Mouse (Mus musculus): ENCODE measurements at regions not wholly inside any gene's neighbourhood (a gene's known extent, or its start where the extent isn't known, plus 50 kb on each side); places are given as distances from the start of the nearest gene placed in this dataset.
A peak's percentile ranks its signal among the peaks of the same experiment; 100 is the strongest.

GRCm38 (mm10) chr8:9048116-9048515, 357.8 kb upstream of the Arglu1 start:
- DNase-seq = no peak

DNA sequence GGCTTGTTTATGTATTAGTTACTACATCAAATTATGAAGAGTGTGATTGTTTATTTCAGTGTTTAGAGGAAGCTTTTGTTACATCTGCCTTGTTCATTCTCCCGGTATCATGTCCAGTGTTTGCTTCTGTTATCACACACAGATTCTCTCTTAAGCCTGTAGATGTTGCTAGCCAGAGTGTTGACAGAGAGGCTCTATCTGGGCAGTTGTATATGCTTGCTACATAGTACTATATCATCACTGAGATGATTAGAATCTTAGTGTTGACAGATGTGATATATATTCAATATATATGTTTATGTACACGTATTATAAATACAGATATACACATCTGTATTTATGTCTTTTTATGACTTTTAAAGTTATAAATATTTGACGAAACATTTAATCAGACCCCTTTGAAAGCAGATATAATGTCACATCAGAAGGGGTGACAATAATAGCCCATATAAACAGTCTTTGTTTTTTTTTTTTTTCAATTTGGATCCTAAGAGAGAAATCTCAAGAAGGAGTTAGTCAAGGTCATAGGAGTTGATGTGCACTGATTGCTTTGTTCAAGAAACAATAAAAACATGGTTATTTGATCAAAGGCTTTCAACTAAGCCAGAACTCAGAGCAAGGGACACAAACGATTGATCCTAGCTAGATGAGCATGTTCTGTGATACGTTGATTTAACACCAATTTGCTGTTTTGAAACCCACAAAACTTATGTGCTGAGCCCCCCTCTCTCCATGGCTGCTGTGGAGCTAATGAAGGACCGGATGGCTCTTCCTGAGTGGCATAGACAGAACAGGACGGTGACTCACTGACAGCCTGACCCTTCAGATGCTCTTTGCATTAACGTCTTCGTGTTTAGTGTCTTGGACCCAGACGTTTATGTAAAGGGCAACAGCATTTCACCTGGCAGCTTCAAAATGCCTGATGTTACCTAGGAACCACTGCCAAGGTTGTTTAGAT, 352.8 kb upstream of the Arglu1 start:
- DNase-seq = no peak

DNA sequence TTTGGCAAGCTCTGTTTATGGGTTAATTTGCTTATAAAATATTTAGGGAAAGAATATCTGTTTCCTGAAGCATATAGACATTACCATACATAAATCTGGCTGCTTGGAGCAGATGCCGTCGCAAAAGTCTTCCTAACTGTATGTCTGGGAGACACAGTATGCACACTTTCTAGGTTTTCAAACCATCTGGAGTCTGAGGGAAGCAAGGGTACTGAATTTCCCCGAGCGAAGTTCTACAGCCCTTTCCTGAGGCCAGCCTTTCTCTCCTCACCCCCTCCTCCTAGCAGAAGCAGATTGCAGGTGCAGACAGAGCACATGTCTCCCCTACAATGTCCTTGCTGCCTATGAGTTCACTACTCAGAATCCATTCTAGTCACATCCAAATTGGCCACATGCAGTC, 338.8 kb upstream of the Arglu1 start:
- DNase-seq = no peak

DNA sequence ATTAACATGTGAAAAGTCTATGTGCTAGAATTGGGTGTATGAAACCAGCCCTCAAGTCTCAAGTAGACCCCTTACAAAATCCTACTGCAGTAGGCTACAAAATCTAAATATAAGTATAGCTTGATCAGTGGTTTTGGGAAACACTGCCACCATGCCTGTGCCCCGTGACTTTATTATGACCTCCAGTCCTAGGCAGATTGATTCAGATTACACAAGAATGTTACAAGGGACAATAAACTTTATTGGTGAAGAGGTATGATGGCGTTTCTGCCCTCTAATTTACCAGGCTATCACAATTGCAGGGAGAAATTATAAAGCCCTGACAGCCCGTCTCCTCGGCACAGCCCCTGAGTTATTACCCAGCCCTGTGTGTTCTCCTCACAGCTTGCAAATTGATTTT, 337.4 kb upstream of the Arglu1 start:
- no peak for DNase-seq

DNA sequence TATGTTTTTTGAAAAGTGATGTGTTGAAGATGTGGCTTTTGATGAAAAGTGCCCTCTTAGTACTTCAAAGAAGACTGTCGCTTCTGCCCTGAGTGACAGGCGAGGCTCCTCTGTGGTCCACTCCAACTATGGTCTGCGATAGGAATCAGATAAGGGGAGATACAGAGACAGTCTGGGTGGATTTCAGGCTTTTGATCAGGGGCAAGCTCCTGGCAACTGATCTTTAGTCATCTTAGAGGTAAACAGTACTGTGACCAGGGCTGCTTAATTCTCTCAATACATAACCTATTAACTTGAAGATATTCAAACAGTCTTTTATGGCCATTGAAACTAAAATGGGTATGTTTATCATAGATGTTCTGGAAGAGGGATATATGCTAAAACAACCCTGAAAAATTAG, 335.6 kb upstream of the Arglu1 start:
- DNase-seq = no peak

DNA sequence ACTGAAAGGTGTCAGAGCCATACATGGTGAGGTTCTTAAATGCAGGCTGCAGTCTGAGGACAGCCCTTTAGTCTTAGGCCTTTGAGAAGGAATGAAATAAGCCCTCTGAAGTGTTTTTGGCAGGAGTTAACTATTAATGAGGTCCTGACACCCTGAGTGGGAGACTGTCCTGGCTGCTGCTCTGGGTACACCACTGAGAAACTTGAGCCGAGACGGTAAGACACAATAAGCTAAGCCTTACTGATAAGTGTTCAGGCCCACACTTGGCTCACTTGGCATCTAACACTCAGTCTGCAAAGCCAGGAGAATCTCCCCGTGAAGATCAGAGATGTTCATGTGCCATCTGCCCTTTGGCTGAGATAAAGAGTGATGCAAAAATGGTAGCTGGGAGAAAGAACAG, 335.1 kb upstream of the Arglu1 start:
- DNase-seq = no peak

DNA sequence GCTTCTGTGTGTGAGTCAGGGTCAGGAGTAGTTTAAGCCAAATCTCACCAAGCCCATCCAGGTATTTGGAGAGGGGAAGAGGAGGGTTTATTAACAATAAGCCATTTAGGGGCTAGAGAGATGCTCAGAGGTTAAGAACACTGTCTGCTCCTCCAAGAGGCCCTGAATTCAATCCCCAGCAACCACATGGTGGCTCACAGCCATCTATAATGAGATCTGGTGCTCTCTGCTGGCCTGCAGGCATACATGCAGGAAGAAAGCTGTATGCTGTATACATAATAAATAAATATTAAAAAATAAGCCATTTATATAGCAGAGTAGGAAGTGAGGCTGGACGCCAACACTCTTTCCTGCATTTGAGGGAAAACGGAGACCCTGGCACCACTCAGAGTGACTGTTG, 330.4 kb upstream of the Arglu1 start:
- DNase-seq = no peak

DNA sequence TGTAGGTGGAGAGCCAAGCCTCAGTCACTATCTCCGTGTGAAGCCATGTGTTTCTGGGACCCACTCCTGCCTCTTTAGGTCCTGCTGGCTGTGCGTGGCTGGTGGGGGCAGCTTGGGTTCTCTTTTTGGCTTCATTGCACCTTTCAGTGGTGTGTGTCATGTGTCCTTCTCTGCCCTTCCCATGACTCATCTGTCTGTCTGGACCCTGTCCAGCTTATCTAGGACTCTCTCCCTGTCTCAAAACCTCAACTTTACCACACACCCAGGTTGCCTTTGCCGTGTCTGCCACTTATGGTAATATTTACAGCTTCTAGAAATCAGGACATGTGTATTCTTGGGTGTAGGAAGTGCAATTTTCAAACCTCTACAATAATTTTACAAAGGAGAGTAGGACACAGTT, 329.9 kb upstream of the Arglu1 start:
- no peak for DNase-seq

DNA sequence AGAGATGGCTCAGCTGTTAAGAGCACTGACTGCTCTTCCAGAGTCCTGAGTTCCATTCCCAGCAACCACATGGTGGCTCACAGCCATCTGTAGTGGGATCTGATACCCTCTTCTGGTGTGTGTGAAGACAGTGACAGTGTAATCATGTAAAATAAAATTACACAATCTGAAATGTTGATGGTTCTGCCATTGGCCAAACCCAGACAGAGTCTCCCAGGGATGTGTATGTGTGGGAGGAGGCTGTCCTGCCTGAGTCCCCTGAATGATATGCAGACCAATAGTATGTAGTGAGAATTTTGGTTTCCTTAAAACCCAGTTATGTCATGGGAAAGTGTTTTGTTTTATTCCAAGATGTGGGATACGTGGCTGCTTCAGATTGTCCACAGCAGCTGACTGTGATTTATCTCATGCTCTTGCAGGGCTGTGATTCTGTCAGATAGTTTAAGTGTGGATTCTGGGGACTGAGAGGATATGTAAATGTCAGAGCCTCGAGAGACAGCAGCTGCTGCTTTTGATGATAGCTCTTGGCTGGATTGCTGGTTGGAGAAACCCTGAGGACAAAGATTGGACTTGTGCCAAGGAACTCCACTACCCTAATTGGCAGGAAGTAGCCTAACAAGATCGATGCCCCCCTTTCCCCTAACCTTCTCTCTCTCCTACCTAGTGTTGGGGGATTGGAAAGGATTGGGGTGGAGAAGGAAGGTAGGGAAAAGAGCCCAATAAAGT, 321.6 kb upstream of the Arglu1 start:
- DNase-seq = no peak

GRCm38 (mm10) chr8:9008006-9008780, 317.9 kb upstream of the Arglu1 start:
- DNase-seq = no peak

GRCm38 (mm10) chr8:8999914-9000313, 309.6 kb upstream of the Arglu1 start:
- DNase-seq = no peak

GRCm38 (mm10) chr8:8997621-8998020, 307.3 kb upstream of the Arglu1 start:
- DNase-seq = no peak

DNA sequence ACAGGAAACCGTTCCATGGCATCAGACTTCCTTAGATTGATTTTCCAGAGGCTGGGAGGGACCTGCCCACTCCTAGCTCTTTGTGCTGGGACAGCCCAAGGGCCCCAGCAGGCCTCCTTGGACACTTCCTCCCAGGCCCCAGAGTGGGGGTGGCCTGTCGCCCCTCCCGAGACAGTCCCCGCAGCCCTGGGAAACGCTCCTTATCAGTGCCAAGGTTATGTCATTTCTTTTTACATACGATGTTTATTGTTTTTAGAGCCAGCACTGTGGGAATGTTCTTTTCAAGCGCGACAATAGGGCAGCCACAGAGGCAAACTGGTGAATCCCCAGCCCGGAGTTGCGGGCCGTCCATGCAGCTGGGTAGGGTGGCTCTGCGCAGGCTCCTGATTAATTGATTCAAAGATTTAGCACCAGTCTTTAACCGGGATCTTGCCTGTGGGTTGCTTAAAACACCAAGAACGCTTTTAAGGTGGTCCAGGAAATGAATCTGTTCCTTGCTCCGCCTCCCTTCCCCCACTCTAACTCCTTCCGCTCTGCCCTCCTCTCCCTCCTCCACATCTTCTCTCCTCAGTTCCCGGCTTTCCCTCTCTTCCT, 304.4 kb upstream of the Arglu1 start:
- DNase-seq = peak; percentile 53 to 84

- no peak for DNase-seq
Observed at GRCm38 (mm10) chr8:8994008-8994407, 303.7 kb upstream of the Arglu1 start.

DNA sequence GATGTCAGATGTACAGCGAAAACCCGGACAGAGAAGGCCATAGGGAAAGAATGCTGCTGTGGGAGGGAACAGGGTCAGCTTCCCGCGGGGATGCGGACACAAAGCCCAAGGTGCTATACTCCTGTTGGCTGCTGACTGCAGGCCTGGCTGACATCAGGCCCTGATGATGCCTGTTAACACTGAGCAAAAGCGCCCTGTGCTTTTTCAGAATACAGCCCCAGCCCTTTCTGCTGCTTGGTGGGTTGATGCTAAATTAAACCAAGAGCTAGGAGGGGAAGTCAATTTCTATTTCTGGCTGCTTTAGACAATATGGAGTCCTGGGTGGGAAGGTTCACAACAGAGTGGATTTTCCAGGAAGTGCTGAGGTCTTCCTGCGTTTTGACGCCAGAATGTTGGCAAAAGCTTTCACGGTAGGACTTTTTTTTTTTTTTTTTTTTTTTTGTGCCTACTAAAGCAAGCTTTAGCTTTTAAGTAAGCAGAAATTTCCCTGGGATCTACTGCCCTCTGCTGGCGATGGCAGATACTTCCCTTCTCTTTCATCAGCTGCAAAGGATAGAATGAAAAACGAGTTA, 302.2 kb upstream of the Arglu1 start:
- peak; percentile 85 to 91 for DNase-seq

DNA sequence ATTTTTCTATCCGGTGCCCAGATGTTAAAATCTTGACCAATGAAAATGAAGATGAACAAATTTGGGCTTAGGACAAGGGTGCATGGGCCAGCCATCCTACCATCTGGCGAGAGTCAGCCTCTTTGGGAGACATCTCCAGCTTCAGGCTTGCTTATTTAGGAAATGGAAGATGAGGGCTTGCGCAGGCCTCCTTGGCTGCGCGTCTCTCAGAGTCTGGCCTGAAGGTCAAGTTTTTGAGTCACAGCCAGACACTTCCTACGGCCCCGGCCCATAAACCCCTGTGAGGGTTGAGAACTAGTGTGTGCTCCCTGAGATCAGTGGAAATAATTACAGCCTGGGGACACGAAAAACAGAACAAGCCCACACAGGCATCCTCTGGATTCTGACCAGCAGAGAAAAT, 300.7 kb upstream of the Arglu1 start:
- peak; percentile 33 to 44 for DNase-seq

DNA sequence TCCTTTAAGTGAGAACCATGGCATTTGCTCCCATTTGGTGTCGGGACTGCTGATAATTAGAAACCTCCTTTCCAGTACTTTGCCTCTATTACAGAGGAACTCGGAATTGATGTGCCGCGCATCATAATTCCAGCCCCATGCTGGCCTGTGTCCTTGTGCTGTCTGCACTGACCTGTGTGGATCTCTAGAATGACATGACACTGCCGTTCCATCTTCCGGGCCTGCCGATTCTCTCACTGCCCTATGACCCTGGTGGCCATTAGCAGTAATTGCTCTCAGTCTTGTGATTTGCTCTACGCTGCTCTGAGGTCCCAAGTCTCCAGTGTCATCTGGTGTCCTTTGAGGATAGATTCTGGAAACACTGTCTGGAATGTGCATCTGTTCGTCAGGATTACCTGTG, 295.7 kb upstream of the Arglu1 start:
- no peak for DNase-seq

GRCm38 (mm10) chr8:8985395-8985794, 295.1 kb upstream of the Arglu1 start:
- no peak for DNase-seq

GRCm38 (mm10) chr8:8984829-8985251, 294.5 kb upstream of the Arglu1 start:
- DNase-seq = no peak

GRCm38 (mm10) chr8:8984159-8984828, 294.0 kb upstream of the Arglu1 start:
- no peak for DNase-seq

DNA sequence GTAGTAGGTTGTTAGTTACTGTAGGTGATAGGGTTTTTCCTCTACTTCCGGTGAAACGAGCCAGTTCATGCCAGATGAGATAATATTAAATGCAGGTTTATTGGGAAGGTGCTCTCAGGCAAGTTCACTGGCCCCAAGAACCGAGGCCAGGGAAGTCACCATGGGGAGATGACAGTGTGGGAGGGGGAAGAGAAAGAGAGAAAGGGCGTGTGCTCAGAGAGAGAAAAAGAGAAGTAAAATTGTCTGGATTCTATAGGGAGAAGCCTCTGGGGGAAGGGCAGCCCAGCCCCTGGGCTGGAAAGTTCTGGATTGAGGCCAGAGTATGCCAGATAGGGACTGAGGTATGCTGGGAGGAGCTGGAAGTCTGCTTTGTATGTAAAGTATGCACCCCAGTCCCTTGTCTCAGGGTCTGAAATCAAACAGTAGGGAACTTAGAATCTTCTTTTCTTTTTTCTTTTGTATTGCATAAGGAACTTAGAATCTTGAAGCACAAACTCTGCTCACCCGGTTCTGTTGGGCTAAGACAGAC, 292.9 kb upstream of the Arglu1 start:
- DNase-seq = no peak
